Mouse (Mus musculus) kidney, embryonic 16.5 days (tissue): ENCODE measurements around the gene Col18a1. TPM values are rescaled to one million over a fixed set of nuclear protein-coding genes. Genes with fewer than 3 reads are reported as not detected.

Source experiments
- ATAC-seq: fragments of 200-750 bp; cut with Nextera tagmentation; 2 replicates; pipeline ENCODE4 v1.8.0; 2017; ENCODE audit warnings: moderate TSS enrichment; ENCODE audit not compliant: low FRiP score, low TSS enrichment
- H3K27ac ChIP-seq: fragments of 300-500 bp; sonication (generic); 2 replicates; pipeline ENCODE4 v1.5.1; 2014; ENCODE audit warnings: low read length
- H3K27me3 ChIP-seq: fragments of 300-500 bp; sonication (generic); 2 replicates; pipeline ENCODE4 v1.6.1; 2014; ENCODE audit warnings: low read length, control low read depth, mixed read lengths; ENCODE audit not compliant: insufficient read depth
- H3K36me3 ChIP-seq: fragments of 300-500 bp; sonication (generic); 2 replicates; pipeline ENCODE4 v1.6.1; 2014; ENCODE audit warnings: low read length, control low read depth, mixed read lengths; ENCODE audit not compliant: insufficient read depth
- H3K4me1 ChIP-seq: fragments of 300-500 bp; sonication (generic); 2 replicates; pipeline ENCODE4 v1.6.1; 2014; ENCODE audit warnings: low read length, control low read depth, mixed read lengths; ENCODE audit not compliant: insufficient read depth
- H3K4me2 ChIP-seq: fragments of 300-500 bp; sonication (generic); replicated peaks from 2 replicates; pipeline ENCODE4 v1.6.1; 2014; ENCODE audit warnings: low read depth, low read length
- H3K4me3 ChIP-seq: fragments of 300-500 bp; sonication (generic); 2 replicates; pipeline ENCODE4 v1.5.1; 2014; ENCODE audit warnings: mild to moderate bottlenecking, low read length
- H3K9ac ChIP-seq: fragments of 300-500 bp; sonication (generic); replicated peaks from 2 replicates; pipeline ENCODE4 v1.6.1; 2014; ENCODE audit warnings: low read length
- H3K9me3 ChIP-seq: fragments of 300-500 bp; sonication (generic); 2 replicates; pipeline ENCODE4 v1.6.1; 2016; ENCODE audit warnings: low read length, control low read depth
- WGBS: fragments of 180-500 bp; shearing (Covaris S2); extraction: QIAGEN DNeasy Blood & Tissue Kit; methylation state at CpG from one replicate; pipeline ENCODE4 v1.1.7; 2014; 5-methylcytosine and 5-hydroxymethylcytosine counted together
- polyA plus RNA-seq: library from polyadenylated mRNA; unstranded; fragments of >200 nt; fragmentation: Nextera tagmentation; extraction: Ambion mirVana; gene quantifications from 2 replicates; pipeline ENCODE4 v1.2.1, GENCODE M21; 2015

Col18a1 gene
- polyA plus RNA-seq, 1 experiment from 2014 or later: 257 TPM

DNA sequence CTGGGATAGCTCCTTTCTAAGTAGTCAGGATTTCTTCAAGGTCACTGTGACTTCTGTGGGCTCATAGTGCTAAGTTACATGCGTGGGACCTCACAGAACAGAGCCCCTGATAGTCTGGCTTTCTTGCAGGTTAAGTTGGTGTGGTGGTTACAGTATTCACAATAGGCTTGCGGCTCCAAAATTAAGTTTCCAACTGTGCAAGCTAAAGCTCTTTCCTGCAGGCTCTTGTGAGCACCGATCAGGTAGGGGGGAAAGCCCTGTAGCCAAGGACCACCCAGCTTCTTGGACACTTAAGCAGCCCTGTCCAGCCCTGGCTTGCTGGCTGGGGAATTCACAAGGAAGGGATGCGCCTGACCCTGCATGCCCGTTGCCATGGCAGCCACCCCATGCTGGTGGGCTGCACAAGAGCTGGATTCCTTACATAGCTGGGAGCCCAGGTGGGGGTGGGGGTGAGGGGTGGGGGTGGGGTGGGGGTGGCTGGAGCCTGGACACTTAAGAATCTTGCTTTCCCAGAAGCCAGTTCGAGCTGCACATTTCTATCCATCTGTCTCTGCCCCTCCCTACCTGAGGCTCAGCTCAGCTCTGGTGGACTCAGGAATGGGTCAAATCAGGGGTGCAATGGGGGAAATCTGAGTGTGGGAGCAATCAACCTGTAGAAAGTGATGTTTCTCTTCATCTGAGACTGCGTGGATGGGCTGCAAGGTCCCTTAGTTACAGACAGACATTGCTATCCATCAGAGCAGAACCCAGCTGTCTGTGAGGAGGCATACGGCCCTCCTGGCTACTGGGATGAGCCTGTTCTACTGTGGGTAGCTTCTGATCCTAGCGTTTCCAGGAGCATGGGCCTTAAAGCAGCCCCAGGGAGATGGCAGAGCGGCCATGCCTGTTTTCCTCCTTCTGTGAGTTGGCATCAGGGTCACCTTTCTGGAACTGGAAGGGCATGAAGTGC is 24.9 kb upstream of the Col18a1 start:
- no peak overlapping the region for H3K4me3 ChIP-seq
- H3K4me2 ChIP-seq: no peak overlapping the region
- no peak overlapping the region for H3K9ac ChIP-seq
- H3K36me3 ChIP-seq: no peaks in the 10 kb centered on the region
- ATAC-seq: peak; percentile 92
- WGBS: 25% methylated on average over 10 of the region's 10 CpGs
- H3K27me3 ChIP-seq: no peaks in the 10 kb centered on the region
- peaks cover 39% of the 10 kb centered on the region for H3K4me1 ChIP-seq
- H3K27ac ChIP-seq: peak overlapping the region; percentile 80
- no peaks in the 10 kb centered on the region for H3K9me3 ChIP-seq

DNA sequence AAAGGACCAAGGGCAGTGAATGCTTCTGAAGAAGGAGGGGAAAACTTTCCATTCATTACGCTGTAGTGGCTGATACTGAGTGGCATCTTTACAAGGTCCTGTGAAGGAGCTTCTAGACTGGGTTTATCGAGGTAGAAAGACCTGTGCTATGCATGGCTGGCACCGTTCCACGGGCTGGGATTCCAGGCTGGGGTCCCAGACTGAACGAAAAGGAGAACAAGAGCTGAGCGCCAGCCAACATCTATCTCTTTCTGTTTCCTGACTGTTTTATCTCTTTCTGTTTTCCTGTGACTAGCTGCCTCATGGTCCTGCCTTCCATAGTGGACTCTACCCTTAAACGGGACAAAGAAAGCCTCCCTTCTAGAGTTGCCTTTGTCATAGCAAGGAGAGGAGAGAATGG is 21.1 kb upstream of the Col18a1 start:
- no peak overlapping the region for H3K27ac ChIP-seq
- no peaks in the 10 kb centered on the region for H3K27me3 ChIP-seq
- H3K4me2 ChIP-seq: no peak overlapping the region
- 48% methylated on average over 7 of the region's 7 CpGs for WGBS
- H3K9ac ChIP-seq: no peak overlapping the region
- H3K9me3 ChIP-seq: no peaks in the 10 kb centered on the region
- no peak for ATAC-seq
- H3K4me1 ChIP-seq: peaks cover 39% of the 10 kb centered on the region
- H3K36me3 ChIP-seq: no peaks in the 10 kb centered on the region
- no peak overlapping the region for H3K4me3 ChIP-seq

DNA sequence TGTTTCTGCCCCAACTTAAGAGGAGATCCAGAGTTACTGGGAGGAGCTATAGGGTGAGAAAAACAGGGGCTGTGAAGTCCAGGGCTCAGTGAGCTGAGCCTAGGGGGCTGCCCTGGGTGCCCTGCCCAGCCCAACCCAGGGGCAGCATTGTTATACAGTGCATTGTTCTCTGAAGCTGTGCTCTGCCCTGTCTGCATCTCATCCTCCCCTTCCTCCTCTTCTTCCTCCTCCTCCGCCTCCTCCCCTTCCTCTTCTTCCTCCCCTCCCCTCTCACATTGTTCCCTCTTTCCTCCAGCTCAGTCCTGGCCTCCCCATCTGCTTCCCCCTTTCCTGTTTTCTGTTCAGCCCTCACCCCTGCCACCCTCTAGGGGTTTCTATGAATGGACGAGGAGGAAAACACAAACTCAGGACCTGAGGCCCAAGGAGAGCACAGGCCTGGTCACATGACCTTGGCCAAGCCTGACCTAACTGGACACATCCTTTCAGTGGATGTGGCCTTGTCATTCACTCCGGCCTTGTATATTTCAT is 16.5 kb upstream of the Col18a1 start:
- Histone ChIP-seq H3K9me3 (no peaks in the 10 kb centered on the region), H3K4me1 (peaks cover 6% of the 10 kb centered on the region), H3K4me3 (no peak overlapping the region), H3K36me3 (no peaks in the 10 kb centered on the region), H3K27me3 (no peaks in the 10 kb centered on the region), H3K9ac (no peak overlapping the region), H3K4me2 (no peak overlapping the region), H3K27ac (peak overlapping the region; percentile 63; the same call in 1 of the 2 replicates)
- WGBS: 63% methylated on average over 3 of the region's 3 CpGs
- peak; percentile 90 for ATAC-seq

DNA sequence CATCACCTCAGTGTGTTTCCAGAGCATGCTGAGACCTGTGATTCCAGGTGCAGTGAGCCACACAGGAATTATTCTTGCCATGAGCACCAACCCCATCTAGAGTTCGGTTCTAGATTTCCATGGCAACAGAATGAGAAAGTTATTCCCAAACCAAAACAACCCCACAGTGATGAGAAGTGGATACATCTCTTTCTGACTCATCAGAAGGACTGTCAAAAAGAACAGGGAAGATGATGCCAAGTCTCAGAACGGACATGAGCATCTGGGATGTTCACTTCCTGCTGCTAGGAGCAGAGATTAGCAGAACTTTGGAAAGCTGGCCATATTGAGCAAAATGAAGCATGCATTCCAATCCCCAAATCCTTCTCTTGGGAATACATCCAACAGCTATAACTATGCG is 13.8 kb upstream of the Col18a1 start:
- no peak overlapping the region for H3K4me3 ChIP-seq
- 83% methylated on average over 3 of the region's 3 CpGs for WGBS

DNA sequence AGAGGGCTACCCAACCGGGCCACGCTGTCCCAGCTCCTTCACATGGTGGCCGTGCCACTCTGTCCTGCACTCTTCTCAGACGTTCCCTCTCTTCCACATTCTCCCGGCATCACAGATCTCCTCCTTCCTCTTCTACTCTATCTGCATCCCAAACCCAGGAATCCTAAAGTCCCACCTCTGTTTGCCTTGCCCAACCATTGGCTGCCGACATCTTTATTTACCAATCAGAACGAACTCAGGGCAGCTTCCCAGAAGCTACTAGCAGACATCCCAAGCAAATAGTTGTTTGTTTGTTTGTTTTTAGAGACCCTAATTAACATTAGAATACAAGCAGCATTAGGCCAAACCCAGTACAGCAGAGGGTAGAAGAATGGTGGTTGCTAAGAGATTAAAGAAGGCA is 12.3 kb upstream of the Col18a1 start:
- Histone ChIP-seq H3K4me3 (no peak overlapping the region), H3K4me1 (no peaks in the 10 kb centered on the region), H3K9ac (no peak overlapping the region), H3K27ac (no peak overlapping the region), H3K36me3 (no peaks in the 10 kb centered on the region), H3K4me2 (no peak overlapping the region), H3K9me3 (no peaks in the 10 kb centered on the region), H3K27me3 (no peaks in the 10 kb centered on the region)
- no peak for ATAC-seq
- 87% methylated on average over 7 of the region's 7 CpGs for WGBS

More for the DNA sequence above, 13.8 kb upstream of the Col18a1 start:
- no peaks in the 10 kb centered on the region for H3K27me3 ChIP-seq
- no peak overlapping the region for H3K9ac ChIP-seq
- no peaks in the 10 kb centered on the region for H3K4me1 ChIP-seq
- no peak overlapping the region for H3K27ac ChIP-seq
- H3K36me3 ChIP-seq: no peaks in the 10 kb centered on the region
- no peaks in the 10 kb centered on the region for H3K9me3 ChIP-seq
- no peak for ATAC-seq
- H3K4me2 ChIP-seq: no peak overlapping the region

DNA sequence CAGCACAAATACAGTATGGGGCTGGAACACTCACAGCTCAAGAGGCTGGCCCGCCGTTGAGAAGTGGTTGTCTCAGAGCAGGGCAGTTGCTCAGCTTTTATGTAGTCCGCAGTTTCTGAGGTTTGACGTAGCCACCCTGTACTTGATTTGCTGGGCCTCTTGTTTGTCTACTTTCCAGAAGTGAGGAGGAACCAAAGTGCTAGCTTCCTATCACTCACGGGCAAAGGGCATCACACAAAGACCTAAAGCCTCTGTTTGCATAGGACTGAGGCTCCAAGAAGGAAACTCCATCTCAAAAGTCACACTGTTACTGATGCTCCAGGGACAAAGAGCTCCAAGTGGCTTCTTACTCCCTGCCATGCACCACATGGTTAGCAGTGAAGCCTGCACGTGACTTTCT is 4.1 kb upstream of the Col18a1 start:
- no peaks in the 10 kb centered on the region for H3K36me3 ChIP-seq
- H3K4me2 ChIP-seq: no peak overlapping the region
- H3K9me3 ChIP-seq: no peaks in the 10 kb centered on the region
- WGBS: 89% methylated on average over 6 of the region's 6 CpGs
- ATAC-seq: no peak
- no peak overlapping the region for H3K9ac ChIP-seq
- no peak overlapping the region for H3K27ac ChIP-seq
- no peak overlapping the region for H3K4me3 ChIP-seq
- peaks cover 7% of the 10 kb centered on the region; the same call in 1 of the 2 replicates for H3K4me1 ChIP-seq
- no peaks in the 10 kb centered on the region; the same call in 1 of the 2 replicates for H3K27me3 ChIP-seq

DNA sequence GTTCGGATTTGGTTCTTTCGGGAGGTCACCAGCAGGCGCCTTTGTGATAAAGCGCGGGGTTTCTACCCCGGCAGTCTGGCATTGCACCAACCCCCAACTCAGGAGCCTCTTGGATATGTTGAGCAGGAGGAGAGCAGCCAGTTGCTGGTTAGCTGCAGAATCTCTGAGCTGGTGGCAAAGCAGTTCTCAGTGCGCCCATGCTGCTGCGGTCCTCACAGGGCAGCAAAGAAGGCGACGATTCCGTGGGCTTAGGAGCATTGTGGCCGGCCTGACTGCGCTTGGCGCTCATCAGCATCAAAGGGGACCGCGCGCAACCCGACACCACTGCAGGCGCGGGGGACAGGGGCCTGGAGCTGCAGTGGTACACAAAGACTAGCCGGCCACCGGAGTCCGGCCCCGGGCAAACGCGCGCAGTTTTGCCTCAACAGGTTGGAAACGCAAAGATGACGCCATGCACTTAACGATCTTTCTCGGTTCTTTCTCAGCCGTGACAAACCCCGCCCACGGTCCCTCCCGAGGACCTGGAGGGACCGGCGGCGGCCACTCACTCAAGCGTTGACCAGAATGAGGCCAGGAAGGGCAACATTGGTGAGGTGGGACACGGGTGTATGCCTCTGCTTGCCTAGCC is 916 bp downstream of the Col18a1 start:
- Histone ChIP-seq H3K9ac (peak overlapping the region; percentile 71), H3K9me3 (no peaks in the 10 kb centered on the region), H3K4me3 (peak overlapping the region; percentile 67), H3K4me2 (peak overlapping the region; percentile 69), H3K4me1 (peaks cover 37% of the 10 kb centered on the region), H3K27ac (peak overlapping the region; percentile 97), H3K27me3 (no peaks in the 10 kb centered on the region; the same call in 1 of the 2 replicates), H3K36me3 (no peaks in the 10 kb centered on the region; the same call in 1 of the 2 replicates)
- peak; percentile 83 for ATAC-seq
- under 1% methylated on average over 40 of the region's 40 CpGs for WGBS

DNA sequence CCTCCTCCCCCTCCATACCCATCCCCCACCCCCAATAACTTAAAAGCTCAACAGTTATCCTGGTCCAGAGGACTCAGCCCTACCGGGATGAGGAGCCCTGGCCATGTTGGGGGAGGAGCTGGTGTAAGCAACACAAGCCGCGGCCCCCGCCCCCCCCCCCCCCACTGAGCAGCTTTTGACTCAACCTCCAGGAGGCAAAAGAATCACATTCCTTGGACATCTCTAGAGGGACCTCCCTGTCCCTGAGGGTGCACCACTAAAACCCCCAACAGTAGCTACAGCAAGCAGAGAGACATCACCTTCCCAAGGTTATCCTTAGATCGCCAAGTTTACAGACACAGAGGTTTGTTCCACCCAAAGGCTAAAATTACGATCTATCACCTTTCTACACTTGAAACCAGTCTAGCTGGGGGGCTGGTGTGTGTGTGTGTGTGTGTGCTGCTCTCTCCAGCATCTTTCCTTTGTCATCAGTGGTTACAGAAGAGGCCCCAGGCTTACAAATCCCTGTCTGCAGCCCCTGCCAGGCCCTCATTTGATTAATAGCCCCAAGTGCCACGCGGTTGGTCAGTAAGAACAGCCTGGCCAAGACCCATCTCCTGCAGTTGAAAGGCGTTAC is 1.8 kb downstream of the Col18a1 start:
- peak overlapping the region; percentile 97 for H3K27ac ChIP-seq
- WGBS: 7% methylated on average over 9 of the region's 9 CpGs
- peak overlapping the region; percentile 71 for H3K9ac ChIP-seq

DNA sequence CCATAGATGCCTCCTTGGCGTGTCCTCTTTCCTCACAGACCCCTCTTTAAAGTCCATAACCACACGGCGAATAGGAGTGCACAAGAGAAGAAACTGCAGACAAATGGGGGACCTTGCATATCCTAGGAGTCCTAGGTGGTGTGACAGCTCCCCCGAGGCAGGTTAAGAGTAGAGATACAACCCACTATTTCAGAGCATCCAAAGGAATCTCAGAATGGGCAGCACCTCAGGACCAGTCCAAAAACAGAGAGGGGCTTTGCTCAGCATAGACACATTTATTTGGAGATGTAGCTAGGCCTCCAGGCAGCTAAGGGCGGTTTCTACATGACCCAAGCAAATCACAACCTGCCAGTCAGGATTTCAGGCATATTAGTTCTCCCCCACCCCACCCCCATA is 2.3 kb downstream of the Col18a1 start:
- Histone ChIP-seq H3K27me3 (no peaks in the 10 kb centered on the region; the same call in 1 of the 2 replicates), H3K4me3 (peak overlapping the region; percentile 67), H3K9me3 (no peaks in the 10 kb centered on the region), H3K4me2 (peak overlapping the region; percentile 69), H3K36me3 (no peaks in the 10 kb centered on the region; the same call in 1 of the 2 replicates), H3K4me1 (peaks cover 47% of the 10 kb centered on the region), H3K9ac (peak overlapping the region; percentile 33), H3K27ac (peak overlapping the region; percentile 52; the same call in 1 of the 2 replicates)
- ATAC-seq: no peak
- 38% methylated on average over 5 of the region's 5 CpGs for WGBS

More for the DNA sequence above, 1.8 kb downstream of the Col18a1 start:
- peak; percentile 20; the same call in 1 of the 2 replicates for ATAC-seq
- Histone ChIP-seq H3K27me3 (no peaks in the 10 kb centered on the region; the same call in 1 of the 2 replicates), H3K36me3 (no peaks in the 10 kb centered on the region; the same call in 1 of the 2 replicates), H3K9me3 (no peaks in the 10 kb centered on the region), H3K4me3 (peak overlapping the region; percentile 67), H3K4me1 (peaks cover 42% of the 10 kb centered on the region), H3K4me2 (peak overlapping the region; percentile 69)
